Mouse (Mus musculus) Patski (cell line): ENCODE measurements at regions not wholly inside any gene's neighbourhood (a gene's known extent, or its start where the extent isn't known, plus 50 kb on each side); places are given as distances from the start of the nearest gene placed in this dataset.

Experiments
- ATAC-seq: fragments of 100-300 bp; one replicate; pipeline ENCODE4 v1.8.0; 2021
- CTCF ChIA-PET: fragments of 350-600 bp; sonication (Branson Sonifier 250); formaldehyde crosslinking; loops from one replicate; lab custom pipeline; 2022; ENCODE audit warnings: inconsistent platforms; lab: Charles Lee
- POLR2A ChIA-PET: fragments of 350-600 bp; sonication (Branson Sonifier 250); formaldehyde crosslinking; loops from one replicate; lab custom pipeline; 2022; ENCODE audit warnings: antibody characterized with exemption, inconsistent platforms; lab: Charles Lee
- DNase-seq: peaks from one replicate; pipeline ENCODE4 v3.0.0-alpha.2; 2011; ENCODE audit warnings: low read depth, low spot score
- H3K27me3 ChIP-seq: fragments of 371-371 bp; one replicate; pipeline ENCODE4 v1.5.1; 2021
- CTCF ChIP-seq: fragments of 100-300 bp; IDR thresholded peaks from one replicate; pipeline ENCODE4 v1.5.1; 2021
- in situ Hi-C: fragments of 300-500 bp; cut with MboI; formaldehyde crosslinking; loops from 3 replicates; pipeline ENCODE4 v1.11.1; 2018; ENCODE audit warnings: low pct_unique_long_range_greater_than_20kb, mixed read lengths

DNA sequence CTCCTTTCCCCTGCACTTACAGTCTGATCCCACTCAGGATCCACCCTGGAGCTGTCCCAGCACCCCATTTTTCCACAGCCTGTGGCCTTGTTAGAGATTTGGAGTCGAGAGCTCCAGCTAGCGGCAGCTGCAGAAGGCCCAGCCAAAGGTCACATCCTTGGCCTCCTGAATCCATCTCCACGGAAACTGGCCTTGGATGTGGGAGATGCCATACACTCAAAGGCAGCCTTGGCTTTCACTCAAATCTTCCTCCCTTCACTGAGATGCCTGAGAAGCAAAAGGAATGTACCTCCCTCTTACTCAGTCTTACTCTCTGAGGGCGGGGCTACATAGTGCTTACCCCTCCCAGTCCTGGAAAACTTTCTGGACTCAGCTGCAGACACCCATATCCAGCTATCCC lies 56.2 kb upstream of the Ky start:
- no peak for ATAC-seq
- no peak for TF ChIP-seq CTCF
- CTCF ChIA-PET: no interaction called here
- DNase-seq: no peak
- POLR2A ChIA-PET: no interaction called here
- H3K27me3 ChIP-seq: peaks cover 12% of the 10 kb centered on the region
- in situ Hi-C loops: no loop called here

DNA sequence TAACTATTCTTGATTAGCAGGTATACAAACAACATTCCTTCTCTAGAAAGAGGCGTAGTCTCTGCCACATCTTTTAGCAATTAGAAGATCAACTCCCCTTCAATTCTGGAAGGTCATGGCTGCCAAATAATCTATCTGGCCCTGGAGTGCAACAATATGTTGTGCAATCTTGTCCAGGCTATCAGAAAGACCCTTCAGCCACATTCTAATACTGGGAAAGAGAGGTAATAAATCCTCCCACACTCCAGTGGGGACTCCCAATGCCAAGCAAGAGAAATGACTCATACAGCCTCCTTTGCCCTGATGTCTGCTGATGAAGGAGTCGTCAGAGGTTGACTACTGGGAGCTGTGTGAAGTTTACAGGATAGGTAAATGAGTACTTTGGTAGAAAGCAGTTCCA lies 59.5 kb upstream of the Ky start:
- H3K27me3 ChIP-seq: peaks cover 10% of the 10 kb centered on the region
- DNase-seq (no peak), ATAC-seq (no peak)
- ChIA-PET CTCF (no interaction called here), POLR2A (no interaction called here)
- no peak for TF ChIP-seq CTCF
- in situ Hi-C loops: no loop called here

DNA sequence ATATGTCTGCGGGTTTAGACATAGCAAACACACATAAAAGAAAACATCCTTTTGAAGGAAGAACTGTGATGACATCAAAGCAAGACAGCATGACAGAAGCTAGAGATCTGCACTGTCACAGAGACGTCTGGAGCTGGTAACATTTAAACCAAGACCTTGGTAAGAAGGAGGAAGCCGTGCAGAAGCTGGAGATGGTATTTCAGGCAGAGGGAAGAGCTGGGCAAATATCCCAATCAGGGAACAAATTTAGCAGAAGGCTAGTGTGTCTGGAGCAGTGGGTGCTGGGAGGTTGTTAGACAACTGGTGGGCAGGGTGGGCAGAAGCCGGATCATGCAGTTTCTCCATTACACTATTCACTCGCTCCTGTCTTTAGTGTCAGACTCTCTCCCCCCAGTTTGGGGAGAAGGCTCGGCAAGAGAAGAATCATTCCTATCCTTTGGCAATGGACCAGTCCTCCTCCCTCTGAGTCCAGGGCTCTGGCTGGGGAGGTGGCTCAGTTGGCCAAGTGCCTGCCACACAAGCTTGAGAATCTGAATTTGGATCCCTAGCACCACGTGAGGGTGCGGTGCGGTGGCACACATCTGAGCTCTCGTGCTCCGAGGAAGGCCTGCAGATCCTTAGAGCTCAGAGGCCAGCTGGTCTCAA lies 63.2 kb upstream of the Ky start:
- in situ Hi-C loops: no loop called here
- TF ChIP-seq CTCF: no peak
- CTCF ChIA-PET: no interaction called here
- DNase-seq (no peak), ATAC-seq (no peak)
- POLR2A ChIA-PET: no interaction called here
- peaks cover 25% of the 10 kb centered on the region for H3K27me3 ChIP-seq

DNA sequence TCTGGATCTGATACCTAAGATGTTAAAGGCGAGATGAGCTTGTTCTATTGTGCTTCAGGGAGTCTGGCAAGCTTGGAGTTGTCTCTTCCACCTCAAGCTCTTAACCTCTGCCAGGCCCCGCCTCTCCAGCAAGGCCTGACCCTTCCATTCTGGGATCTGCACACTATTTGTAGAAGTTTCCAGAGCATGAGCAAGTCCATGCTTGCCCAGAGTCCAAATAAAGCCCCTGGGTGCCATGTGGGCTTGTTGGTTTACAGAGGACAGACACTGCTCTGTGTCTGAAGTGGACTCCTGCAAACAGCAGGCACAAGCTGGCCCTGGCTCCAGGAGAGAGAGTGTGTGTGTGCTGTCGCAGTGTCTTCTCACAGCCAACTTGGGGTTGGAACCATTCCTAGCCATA lies 67.9 kb upstream of the Ky start:
- no peak for TF ChIP-seq CTCF
- CTCF ChIA-PET: no interaction called here
- in situ Hi-C loops: no loop called here
- POLR2A ChIA-PET: no interaction called here
- no peak for ATAC-seq
- H3K27me3 ChIP-seq: peaks cover 18% of the 10 kb centered on the region
- no peak for DNase-seq

DNA sequence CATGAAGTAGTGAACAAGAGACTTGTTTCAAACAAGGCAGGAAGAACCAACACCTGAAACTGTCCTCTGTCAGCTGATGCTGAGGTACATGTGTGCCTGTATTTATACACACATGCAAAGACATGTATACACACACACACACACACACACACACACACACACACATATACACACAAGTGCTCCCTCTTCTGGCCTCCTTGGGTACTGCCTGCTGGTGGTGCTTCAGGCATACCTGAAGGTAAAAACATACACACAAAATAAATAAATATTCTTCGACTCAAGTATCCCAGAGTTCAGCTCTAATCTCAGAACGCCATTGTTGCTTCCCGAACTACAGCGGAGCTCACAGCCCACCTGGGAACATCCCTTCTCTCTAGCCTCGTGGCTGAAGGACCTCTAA lies 69.2 kb upstream of the Ky start:
- in situ Hi-C loops: no loop called here
- CTCF ChIA-PET: interaction anchor here (0.8 kb wide), 1 partner anchor 11 kb away, joined by 3 read pairs; no protein-coding TSS in a partner anchor

DNA sequence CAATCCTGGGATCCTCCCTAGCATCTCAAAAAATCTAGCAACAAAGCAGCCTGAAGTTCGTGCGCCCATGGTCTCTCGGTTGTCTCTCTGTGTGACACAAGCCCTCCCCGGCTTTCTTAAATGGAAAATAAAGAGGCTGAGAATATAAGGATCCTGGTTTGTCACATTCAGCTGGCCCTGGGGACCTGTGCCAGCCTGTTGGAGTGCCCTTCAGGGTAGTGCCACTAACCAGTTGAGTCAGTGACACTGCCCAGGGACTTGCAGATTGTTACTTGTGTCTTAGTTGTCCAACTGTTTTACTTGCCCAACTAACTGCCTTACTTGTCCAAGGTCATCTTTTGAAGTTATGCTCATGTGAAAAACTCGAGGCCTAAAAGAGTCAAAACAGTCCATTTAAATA lies 73.5 kb upstream of the Ephb1 start:
- H3K27me3 ChIP-seq: peaks cover 19% of the 10 kb centered on the region
- ChIA-PET POLR2A (no interaction called here), CTCF (no interaction called here)
- TF ChIP-seq CTCF: no peak
- no peak for ATAC-seq
- in situ Hi-C loops: no loop called here
- DNase-seq: no peak

More for the DNA sequence above, 69.2 kb upstream of the Ky start:
- DNase-seq: no peak
- POLR2A ChIA-PET: no interaction called here
- H3K27me3 ChIP-seq: peaks cover 18% of the 10 kb centered on the region
- ATAC-seq: no peak
- peak; percentile 53 for TF ChIP-seq CTCF

DNA sequence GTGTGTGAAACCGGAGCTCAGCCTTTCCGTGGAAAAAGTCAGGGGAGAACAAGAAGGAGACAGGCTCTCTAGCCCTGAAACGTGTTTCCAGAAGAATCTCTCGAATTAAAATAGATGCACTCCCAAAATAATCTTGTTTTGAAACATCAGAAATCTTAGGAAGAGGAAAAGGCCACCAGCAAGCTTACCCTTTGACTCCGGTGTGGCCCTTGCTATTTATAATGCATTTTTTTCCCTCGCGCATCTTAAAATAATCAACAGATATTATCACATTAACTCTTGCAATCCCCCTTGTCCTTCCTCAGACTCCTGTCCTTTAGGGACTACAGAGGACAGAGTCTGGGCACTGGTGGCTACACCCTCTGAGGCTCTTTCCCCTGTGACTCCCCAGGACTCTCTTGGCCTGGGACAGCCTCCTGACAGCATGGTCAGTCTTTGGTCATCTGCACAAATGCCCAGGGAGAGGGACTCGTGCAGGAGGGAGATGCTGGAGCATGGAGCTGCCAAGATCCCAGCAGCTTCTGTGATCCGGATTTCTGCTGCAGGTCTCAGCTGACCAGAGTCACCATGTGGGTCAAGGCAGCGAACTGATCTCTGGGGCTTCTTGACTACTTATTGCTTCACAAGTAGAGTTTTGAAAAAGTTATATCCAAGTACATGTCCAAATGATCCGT lies 70.3 kb upstream of the Ephb1 start:
- H3K27me3 ChIP-seq: peaks cover 26% of the 10 kb centered on the region
- ChIA-PET CTCF (interaction anchor here (1.2 kb wide), 1 partner anchor 12 kb away, joined by 3 read pairs; no protein-coding TSS in a partner anchor), POLR2A (interaction anchor here (0.6 kb wide), 1 partner anchor 145 kb away, joined by 4 read pairs; no protein-coding TSS in a partner anchor)
- in situ Hi-C loops: no loop called here
- DNase-seq (no peak), ATAC-seq (no peak)
- TF ChIP-seq CTCF: no peak

DNA sequence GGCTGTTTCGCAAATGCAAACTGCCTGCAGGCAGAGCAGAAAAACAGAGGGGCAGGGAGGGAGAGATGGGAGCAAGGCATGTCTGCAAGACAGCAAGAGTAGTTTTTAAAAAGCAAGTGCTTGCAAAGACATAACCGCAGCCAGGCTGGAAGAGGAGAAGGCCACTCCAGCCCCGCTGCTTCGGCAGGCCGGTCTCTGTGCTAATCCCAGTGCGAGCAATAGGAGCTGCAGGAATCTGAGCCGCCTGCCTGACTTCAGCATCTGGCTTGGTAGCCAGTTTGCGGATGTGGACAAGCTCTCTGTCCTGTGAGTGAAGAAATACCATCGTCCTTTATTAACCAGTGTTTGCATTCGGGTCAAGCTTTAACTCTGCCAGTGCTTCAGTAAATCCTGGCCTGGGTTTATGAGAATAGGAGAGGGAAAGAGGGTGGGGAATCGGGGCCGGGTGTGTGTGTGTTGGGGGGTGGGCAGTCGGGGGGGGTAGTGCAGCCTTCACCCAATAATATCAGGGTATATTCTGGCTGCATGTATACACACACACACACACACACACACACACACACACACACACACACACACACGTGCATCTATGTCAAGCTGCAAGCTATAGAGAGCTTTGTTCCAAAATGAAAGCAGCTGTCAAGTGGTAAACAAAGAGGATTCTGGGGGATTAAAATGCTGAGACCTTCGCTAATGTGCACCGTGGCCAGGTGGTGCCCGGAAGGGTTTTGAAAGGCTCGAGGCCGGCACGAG lies 69.6 kb upstream of the Ephb1 start:
- ATAC-seq (no peak), DNase-seq (no peak)
- in situ Hi-C loops: no loop called here
- ChIA-PET CTCF (no interaction called here), POLR2A (interaction anchor here (0.7 kb wide), 1 partner anchor 901 kb away, joined by 9 read pairs; no protein-coding TSS in a partner anchor)
- TF ChIP-seq CTCF: no peak
- H3K27me3 ChIP-seq: peaks cover 28% of the 10 kb centered on the region

DNA sequence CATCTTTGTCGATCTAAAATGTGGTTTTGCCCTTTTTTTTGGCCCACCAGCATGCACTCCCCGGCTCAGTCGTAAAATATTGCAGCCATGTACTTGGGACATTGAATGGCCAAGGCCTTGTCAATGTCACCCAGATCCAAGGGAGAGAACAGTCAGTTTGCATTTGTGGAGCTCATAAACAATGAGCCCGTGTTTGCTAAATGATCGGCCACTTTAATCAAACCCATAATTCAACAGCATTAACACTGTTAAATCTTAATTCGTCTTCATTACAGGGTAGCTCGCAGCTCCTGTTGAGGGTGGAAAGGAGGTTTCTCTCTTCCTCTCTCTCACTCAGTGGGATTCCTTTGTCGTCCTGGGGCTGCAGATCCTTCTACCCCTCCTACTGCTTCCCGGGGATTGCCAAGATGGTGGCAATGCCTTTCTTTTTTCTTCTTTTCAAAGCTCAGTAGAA lies 69.0 kb upstream of the Ephb1 start:
- CTCF ChIA-PET: no interaction called here

DNA sequence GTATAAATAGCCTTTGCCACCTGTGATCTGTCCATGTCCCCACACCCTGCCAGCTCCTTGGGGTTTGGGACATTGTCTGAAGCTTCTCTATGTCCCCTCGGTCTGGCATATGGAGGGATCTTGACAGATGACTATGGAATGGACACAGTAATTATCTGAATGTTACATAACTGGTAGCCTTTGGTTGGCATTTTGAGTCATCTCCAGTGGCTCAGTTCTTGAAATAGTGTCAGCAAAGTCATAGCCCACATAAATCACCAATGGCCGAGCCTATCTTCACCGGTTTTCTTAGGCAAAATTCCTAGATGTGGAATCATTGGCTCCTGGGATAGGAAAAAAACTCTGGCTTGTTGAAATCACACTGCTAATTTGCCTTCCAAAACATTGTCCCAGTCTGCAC lies 67.3 kb upstream of the Ephb1 start:
- TF ChIP-seq CTCF: no peak
- DNase-seq (no peak), ATAC-seq (no peak)
- CTCF ChIA-PET: no interaction called here
- POLR2A ChIA-PET: no interaction called here
- H3K27me3 ChIP-seq: peaks cover 29% of the 10 kb centered on the region
- in situ Hi-C loops: no loop called here

More for the DNA sequence above, 69.0 kb upstream of the Ephb1 start:
- peaks cover 34% of the 10 kb centered on the region for H3K27me3 ChIP-seq
- TF ChIP-seq CTCF: no peak
- DNase-seq (no peak), ATAC-seq (no peak)
- POLR2A ChIA-PET: interaction anchor here (0.7 kb wide), 2 partner anchors 42 to 900 kb away, joined by 8 to 9 read pairs; no protein-coding TSS in a partner anchor
- in situ Hi-C loops: no loop called here
